ENCODE assay signal across 8 mouse cellular contexts in the genomic region with DNA sequence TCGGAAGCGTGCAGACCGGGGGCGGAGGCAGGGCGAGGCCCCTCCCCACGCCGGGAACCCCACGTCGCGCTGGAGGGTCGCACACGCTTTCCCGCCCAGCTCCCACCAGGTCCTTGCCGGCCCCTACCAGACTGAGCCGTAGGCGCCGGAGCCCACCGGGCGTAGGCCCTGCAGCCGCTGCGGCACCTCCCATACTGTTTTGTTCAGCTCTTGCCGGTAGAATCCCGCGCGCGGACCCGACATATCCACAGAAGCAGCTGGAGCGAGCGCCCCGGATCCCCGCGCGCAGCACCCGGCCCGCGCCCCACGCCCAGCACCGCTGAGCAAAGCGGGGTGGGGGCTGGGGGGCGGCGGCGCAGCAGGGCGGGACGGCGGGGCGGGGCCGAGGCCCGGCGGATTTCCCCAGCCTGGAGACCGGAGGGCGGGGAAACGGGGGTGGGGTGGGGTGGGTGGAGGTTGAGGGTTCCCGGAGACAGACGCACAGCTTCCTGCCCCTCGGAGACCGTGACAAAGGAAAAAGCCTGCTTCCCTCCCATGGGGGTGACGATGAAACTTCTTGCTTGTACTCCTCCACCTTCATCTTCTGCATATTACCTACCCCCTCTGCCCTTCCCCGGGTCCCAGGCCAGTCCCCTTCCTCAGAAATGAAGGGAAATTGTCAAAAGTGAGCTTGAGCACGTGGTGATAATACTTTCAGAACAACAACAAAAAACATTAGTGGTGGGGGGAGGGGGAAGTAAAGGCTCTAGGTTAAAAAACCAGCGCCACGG. TPM values are rescaled to one million over a fixed set of nuclear protein-coding genes. Genes with fewer than 3 reads are reported as not detected.
DNase-seq lines count a peak whose midpoint lies in the region; ATAC-seq and TF ChIP-seq lines count a peak whose summit lies in the region.

A gene (minus strand): TSS at position 358 of the 770 bp plus-strand sequence.

- no peak within 1 kb of the TSS for H3K27ac ChIP-seq in heart, embryonic 12.5 days (ENCODE audit: poor library complexity, severe bottlenecking)
- no peak within 1 kb of the TSS for H3K27ac ChIP-seq in kidney, postnatal 0 days
- H3K27ac ChIP-seq in liver, postnatal 0 days (ENCODE audit: low read depth): 0 out of 2 replicates have a peak within 1 kb of the TSS, but pooled peaks have one; percentile 22
- peak within 1 kb of the TSS; percentile 88 for H3K27ac ChIP-seq in neural tube, embryonic 15.5 days (replicated peaks)

- 0% methylated on average over 55 of the region's 61 CpGs for WGBS in heart, embryonic 12.5 days
- under 1% methylated on average over 56 of the region's 61 CpGs for WGBS in kidney, postnatal 0 days
- 1% methylated on average over 42 of the region's 61 CpGs for WGBS in liver, postnatal 0 days (ENCODE audit: insufficient replicate concordance)
- under 1% methylated on average over 61 of the region's 61 CpGs for WGBS in neural tube, embryonic 15.5 days

- TF ChIP-seq POLR2A in brain, embryonic 14.5 days (IDR thresholded peaks at IDR 0.05; ENCODE audit: borderline replicate concordance, extremely low read depth, insufficient read depth, insufficient read length, poor library complexity, severe bottlenecking): peak; percentile 60

- peak; percentile 98 for DNase-seq in heart, adult 11 months
- no peak for DNase-seq in heart, postnatal 25 days (ENCODE audit: low spot score)
- peak; percentile 82 for DNase-seq in brain, embryonic 14.5 days (ENCODE audit: low read depth)
- DNase-seq in kidney, postnatal 0 days (ENCODE audit: low spot score): peak; percentile 73
- DNase-seq in liver, postnatal 0 days: peak; percentile 46
- DNase-seq in gastrocnemius, postnatal 25 days: no peak

- intact Hi-C loops in heart, postnatal 25 days (cut with DNase I): no loop called here

- peaks cover 57% of the 10 kb centered on the region for H3K27me3 ChIP-seq in heart, embryonic 12.5 days (replicated peaks)
- peaks cover 5% of the 10 kb centered on the region; the same call in 1 of the 2 replicates for H3K27me3 ChIP-seq in kidney, postnatal 0 days (ENCODE audit: insufficient read depth, low read length)
- peaks cover 56% of the 10 kb centered on the region for H3K27me3 ChIP-seq in liver, postnatal 0 days (ENCODE audit: insufficient read depth, low read length)
- H3K27me3 ChIP-seq in neural tube, embryonic 15.5 days (replicated peaks): no peaks in the 10 kb centered on the region

- TF ChIP-seq EP300 in liver, postnatal 0 days (IDR thresholded peaks at IDR 0.05; ENCODE audit: low read depth): no peak

- H3K4me3 ChIP-seq in heart, embryonic 12.5 days: peak within 1 kb of the TSS; percentile 64
- H3K4me3 ChIP-seq in kidney, postnatal 0 days (replicated peaks; ENCODE audit: low read depth, low read length): peak within 1 kb of the TSS; percentile 47
- H3K4me3 ChIP-seq in liver, postnatal 0 days (ENCODE audit: low read depth, low read length): peak within 1 kb of the TSS; percentile 61
- H3K4me3 ChIP-seq in neural tube, embryonic 15.5 days (replicated peaks): peak within 1 kb of the TSS; percentile 57

- no peaks in the 10 kb centered on the region for H3K9me3 ChIP-seq in heart, embryonic 12.5 days (replicated peaks)
- H3K9me3 ChIP-seq in kidney, postnatal 0 days (replicated peaks; ENCODE audit: low read length): no peaks in the 10 kb centered on the region
- no peaks in the 10 kb centered on the region for H3K9me3 ChIP-seq in liver, postnatal 0 days (ENCODE audit: low read length)
- no peaks in the 10 kb centered on the region for H3K9me3 ChIP-seq in neural tube, embryonic 15.5 days (replicated peaks)

- peak within 1 kb of the TSS; percentile 89 for H3K4me2 ChIP-seq in heart, embryonic 12.5 days
- H3K4me2 ChIP-seq in kidney, postnatal 0 days (ENCODE audit: low read length): peak within 1 kb of the TSS; percentile 89
- peak within 1 kb of the TSS; percentile 86 for H3K4me2 ChIP-seq in liver, postnatal 0 days (ENCODE audit: low read depth, low read length)
- peak within 1 kb of the TSS; percentile 67 for H3K4me2 ChIP-seq in neural tube, embryonic 15.5 days

- ATAC-seq in heart, embryonic 12.5 days (ENCODE audit: insufficient number of reproducible peaks, low FRiP score): peak; percentile 60
- ATAC-seq in kidney, postnatal 0 days (replicated peaks; ENCODE audit: low FRiP score, low read depth): peak; percentile 12; the same call in 1 of the 2 replicates
- ATAC-seq in liver, postnatal 0 days: peak; percentile 39; the same call in 1 of the 2 replicates
- peak; percentile 77 for ATAC-seq in neural tube, embryonic 15.5 days (ENCODE audit: low FRiP score)

- H3K9ac ChIP-seq in heart, embryonic 12.5 days: peak within 1 kb of the TSS; percentile 71
- peak within 1 kb of the TSS; percentile 64 for H3K9ac ChIP-seq in kidney, postnatal 0 days (ENCODE audit: low read depth, low read length)
- peak within 1 kb of the TSS; percentile 62 for H3K9ac ChIP-seq in liver, postnatal 0 days (replicated peaks)
- H3K9ac ChIP-seq in neural tube, embryonic 15.5 days (replicated peaks): peak within 1 kb of the TSS; percentile 53

- TF ChIP-seq CTCF in brain, embryonic 14.5 days (IDR thresholded peaks at IDR 0.05; ENCODE audit: borderline replicate concordance, extremely low read depth, insufficient read depth, insufficient read length): no peak
- TF ChIP-seq CTCF in kidney, postnatal 0 days (IDR thresholded peaks at IDR 0.05; ENCODE audit: low read depth): no peak
- TF ChIP-seq CTCF in liver, postnatal 0 days (IDR thresholded peaks at IDR 0.05; ENCODE audit: low read depth): no peak

- H3K36me3 ChIP-seq in heart, embryonic 12.5 days: peaks cover 12% of the 10 kb centered on the region
- peaks cover 5% of the 10 kb centered on the region; the same call in 1 of the 2 replicates for H3K36me3 ChIP-seq in kidney, postnatal 0 days (ENCODE audit: insufficient read depth, low read length)
- H3K36me3 ChIP-seq in liver, postnatal 0 days (replicated peaks; ENCODE audit: insufficient read depth, low read length): peaks cover 7% of the 10 kb centered on the region; the same call in 1 of the 2 replicates
- H3K36me3 ChIP-seq in neural tube, embryonic 15.5 days: peaks cover 7% of the 10 kb centered on the region; the same call in 1 of the 2 replicates

- H3K4me1 ChIP-seq in heart, embryonic 12.5 days (replicated peaks): peaks cover 32% of the 10 kb centered on the region
- H3K4me1 ChIP-seq in kidney, postnatal 0 days (replicated peaks; ENCODE audit: insufficient read depth, low read length): peaks cover 28% of the 10 kb centered on the region
- H3K4me1 ChIP-seq in liver, postnatal 0 days (ENCODE audit: insufficient read depth): peaks cover 10% of the 10 kb centered on the region
- peaks cover 47% of the 10 kb centered on the region for H3K4me1 ChIP-seq in neural tube, embryonic 15.5 days

RNA-seq across cellular contexts. Expression of the gene that starts here (rescaled TPM):
- total RNA-seq in heart, postnatal 25 days (2021): 1 to 10 TPM; 1.4 to 2.1 TPM
- 61.9 and 75.4 TPM in 2 replicates for polyA plus RNA-seq in brain, embryonic 14.5 days (2012; rRNA removed)
- 3.7 and 4.6 TPM in 2 replicates for polyA plus RNA-seq in heart, embryonic 12.5 days (2016; fragmentation: Nextera tagmentation; extraction: Ambion mirVana)
- polyA plus RNA-seq in kidney, postnatal 0 days (2015; fragmentation: Nextera tagmentation; extraction: Ambion mirVana): 7.5 and 9.3 TPM in 2 replicates
- 0.66 and 0.81 TPM in 2 replicates for polyA plus RNA-seq in liver, postnatal 0 days (2015; fragmentation: Nextera tagmentation; extraction: Ambion mirVana)
- polyA plus RNA-seq in neural tube, embryonic 15.5 days (2015; fragmentation: Nextera tagmentation; extraction: Ambion mirVana): 22.5 and 27.5 TPM in 2 replicates
- total RNA-seq in gastrocnemius, postnatal 25 days (2021): 1 to 10 TPM in 1 of 2 experiments, under 1 TPM in 1; 0.67 to 2.1 TPM

Comparison
In these comparisons a context has a peak if more than half of its experiments do, and no peak if none do; other contexts are left out.
1. DNase-seq: peak in heart, adult 11 months (single experiment), brain, embryonic 14.5 days (single experiment) and kidney, postnatal 0 days (single experiment); none in heart, postnatal 25 days (single experiment) and gastrocnemius, postnatal 25 days (single experiment).
2. Peak in DNase-seq, ATAC-seq, H3K4me3 ChIP-seq, H3K27ac ChIP-seq, H3K9ac ChIP-seq and H3K4me2 ChIP-seq in liver, postnatal 0 days; RNA of the gene not detected or under 1 TPM.
3. ATAC-seq: peak in every context shown above with its lines; median percentile 77 in neural tube, embryonic 15.5 days; 60 in heart, embryonic 12.5 days; 39 in liver, postnatal 0 days; 12 in kidney, postnatal 0 days.
4. Peak in every context shown above with its lines, with median percentiles within 50 percentile points of each other: H3K4me2 ChIP-seq, H3K4me3 ChIP-seq and H3K9ac ChIP-seq.